Mouse (Mus musculus) lung, postnatal 0 days (tissue): ENCODE results near the gene Atp5h. TPM values are rescaled to one million over a fixed set of nuclear protein-coding genes. Genes with fewer than 3 reads are reported as not detected.
A peak's percentile ranks its signal among the peaks of the same experiment; 100 is the strongest.

Experiments used
- ATAC-seq: fragments of 200-750 bp; cut with Nextera tagmentation; 2 replicates; pipeline ENCODE4 v1.8.0; 2017; ENCODE audit warnings: moderate library complexity
- DNase-seq: peaks from one replicate; pipeline ENCODE4 v3.0.0-alpha.2; 2016; ENCODE audit warnings: low spot score
- H3K27ac ChIP-seq: fragments of 300-500 bp; sonication (generic); 2 replicates; pipeline ENCODE4 v1.5.1; 2014; ENCODE audit warnings: antibody characterized with exemption, mild to moderate bottlenecking, low read length, mixed read lengths
- H3K27me3 ChIP-seq: fragments of 300-500 bp; sonication (generic); replicated peaks from 2 replicates; pipeline ENCODE4 v1.6.1; 2014; ENCODE audit warnings: low read length, mixed read lengths; ENCODE audit not compliant: insufficient read depth
- H3K36me3 ChIP-seq: fragments of 300-500 bp; sonication (generic); 2 replicates; pipeline ENCODE4 v1.6.1; 2014; ENCODE audit warnings: low read length, mixed read lengths; ENCODE audit not compliant: insufficient read depth
- H3K4me1 ChIP-seq: fragments of 300-500 bp; sonication (generic); 2 replicates; pipeline ENCODE4 v1.6.1; 2014; ENCODE audit warnings: antibody characterized with exemption, low read depth, low read length, mixed read lengths; ENCODE audit not compliant: insufficient read depth
- H3K4me2 ChIP-seq: fragments of 300-500 bp; sonication (generic); replicated peaks from 2 replicates; pipeline ENCODE4 v1.6.1; 2014; ENCODE audit warnings: low read depth, mild to moderate bottlenecking, low read length, moderate library complexity, mixed read lengths
- H3K4me3 ChIP-seq: fragments of 300-500 bp; sonication (generic); 2 replicates; pipeline ENCODE4 v1.5.1; 2014; ENCODE audit warnings: low read depth, low read length
- H3K9ac ChIP-seq: fragments of 300-500 bp; sonication (generic); replicated peaks from 2 replicates; pipeline ENCODE4 v1.6.1; 2014; ENCODE audit warnings: low read depth, mild to moderate bottlenecking
- H3K9me3 ChIP-seq: fragments of 300-500 bp; sonication (generic); 2 replicates; pipeline ENCODE4 v1.6.1; 2016; ENCODE audit warnings: low read length, mixed read lengths
- CTCF ChIP-seq: IDR thresholded peaks from 2 replicates; pipeline ENCODE4 v1.5.1; 2016; ENCODE audit warnings: antibody characterized with exemption, mild to moderate bottlenecking
- EP300 ChIP-seq: IDR thresholded peaks from 2 replicates; pipeline ENCODE4 v1.6.1; 2016; ENCODE audit warnings: antibody characterized with exemption, mild to moderate bottlenecking, control low read depth
- WGBS: fragments of 180-500 bp; shearing (Covaris S2); extraction: QIAGEN DNeasy Blood & Tissue Kit; methylation state at CpG from one replicate; pipeline ENCODE4 v1.1.7; 2014; 5-methylcytosine and 5-hydroxymethylcytosine counted together
- polyA plus RNA-seq: library from polyadenylated mRNA; unstranded; fragments of >200 nt; fragmentation: Nextera tagmentation; extraction: Ambion mirVana; gene quantifications from 2 replicates; pipeline ENCODE4 v1.2.1, GENCODE M21; 2015

The Atp5h gene
- polyA plus RNA-seq, 1 experiment from 2014 or later: 721 TPM

- no peak overlapping the region for H3K4me2 ChIP-seq
- no peak for TF ChIP-seq CTCF
- no peak for TF ChIP-seq EP300
- H3K4me1 ChIP-seq: peaks cover 8% of the 10 kb centered on the region; the same call in 1 of the 2 replicates
- ATAC-seq (no peak), DNase-seq (no peak)
- no peak overlapping the region for H3K4me3 ChIP-seq
- no peaks in the 10 kb centered on the region for H3K9me3 ChIP-seq
- H3K27me3 ChIP-seq: no peaks in the 10 kb centered on the region
- 90% methylated on average over 3 of the region's 3 CpGs for WGBS
- no peak overlapping the region for H3K9ac ChIP-seq
- no peaks in the 10 kb centered on the region; the same call in 1 of the 2 replicates for H3K36me3 ChIP-seq
- H3K27ac ChIP-seq: no peak overlapping the region
These were observed 3.3 kb upstream of the Atp5h start for GRCm38 (mm10) chr11:115423091-115423490.

GRCm38 (mm10) chr11:115421972-115422371 is 2.2 kb upstream of the Atp5h start:
- ATAC-seq: no peak
- TF ChIP-seq CTCF: no peak
- TF ChIP-seq EP300: no peak
- H3K9ac ChIP-seq: no peak overlapping the region
- H3K27ac ChIP-seq: no peak overlapping the region
- 89% methylated on average over 16 of the region's 16 CpGs for WGBS
- H3K36me3 ChIP-seq: no peaks in the 10 kb centered on the region; the same call in 1 of the 2 replicates
- H3K4me2 ChIP-seq: no peak overlapping the region
- no peak overlapping the region for H3K4me3 ChIP-seq
- no peak for DNase-seq
- peaks cover 8% of the 10 kb centered on the region; the same call in 1 of the 2 replicates for H3K4me1 ChIP-seq
- H3K27me3 ChIP-seq: no peaks in the 10 kb centered on the region
- H3K9me3 ChIP-seq: no peaks in the 10 kb centered on the region

DNA sequence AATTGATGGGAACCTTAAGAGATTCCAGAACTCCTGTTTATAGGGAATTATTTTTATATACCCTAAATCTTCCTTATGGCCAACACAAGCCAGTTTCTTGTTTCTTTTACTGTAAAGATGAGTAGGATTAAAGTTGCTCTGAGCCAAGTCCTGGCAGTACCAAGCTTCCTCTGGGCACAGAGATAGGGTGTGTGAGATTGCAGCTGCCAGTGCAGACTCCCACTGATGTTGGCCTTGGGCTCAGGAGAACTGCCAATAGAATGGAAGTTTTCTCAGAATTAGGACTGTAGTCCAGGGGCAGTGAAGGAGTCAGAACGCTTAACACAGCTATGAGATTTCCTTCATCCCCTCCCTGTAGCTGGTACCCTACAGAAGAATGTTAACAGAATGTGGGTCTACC is 1.6 kb upstream of the Atp5h start:
- no peak overlapping the region for H3K9ac ChIP-seq

GRCm38 (mm10) chr11:115420336-115421190 is 801 bp upstream of the Atp5h start:
- ATAC-seq: peak; percentile 58
- H3K9ac ChIP-seq: peak overlapping the region; percentile 77
- peak overlapping the region; percentile 95 for H3K4me3 ChIP-seq
- DNase-seq: peak; percentile 60
- H3K27ac ChIP-seq: peak overlapping the region; percentile 84
- H3K36me3 ChIP-seq: peaks cover 3% of the 10 kb centered on the region; the same call in 1 of the 2 replicates
- H3K4me2 ChIP-seq: peak overlapping the region; percentile 89
- TF ChIP-seq EP300 (no peak), CTCF (no peak; the same call in 1 of the 2 replicates)
- H3K4me1 ChIP-seq: peaks cover 8% of the 10 kb centered on the region; the same call in 1 of the 2 replicates
- 2% methylated on average over 36 of the region's 45 CpGs for WGBS
- H3K27me3 ChIP-seq: no peaks in the 10 kb centered on the region
- H3K9me3 ChIP-seq: no peaks in the 10 kb centered on the region

More for the DNA sequence above, 1.6 kb upstream of the Atp5h start:
- Histone ChIP-seq H3K9me3 (no peaks in the 10 kb centered on the region), H3K27me3 (no peaks in the 10 kb centered on the region), H3K4me2 (peak overlapping the region; percentile 89; the same call in 1 of the 2 replicates), H3K4me1 (peaks cover 8% of the 10 kb centered on the region; the same call in 1 of the 2 replicates), H3K4me3 (peak overlapping the region; percentile 95; the same call in 1 of the 2 replicates), H3K27ac (no peak overlapping the region), H3K36me3 (no peaks in the 10 kb centered on the region; the same call in 1 of the 2 replicates)
- WGBS: 44% methylated on average over 1 of the region's 1 CpGs
- no peak for TF ChIP-seq EP300
- no peak for TF ChIP-seq CTCF
- ATAC-seq: no peak
- no peak for DNase-seq

GRCm38 (mm10) chr11:115409556-115409955 is 10.2 kb downstream of the Atp5h start:
- TF ChIP-seq EP300 (no peak), CTCF (no peak)
- no peaks in the 10 kb centered on the region for H3K4me1 ChIP-seq
- WGBS: 75% methylated on average over 7 of the region's 7 CpGs
- ATAC-seq: no peak
- no peaks in the 10 kb centered on the region for H3K9me3 ChIP-seq
- no peak overlapping the region for H3K4me2 ChIP-seq
- H3K36me3 ChIP-seq: no peaks in the 10 kb centered on the region
- DNase-seq: no peak
- H3K27ac ChIP-seq: no peak overlapping the region
- no peak overlapping the region for H3K9ac ChIP-seq
- H3K27me3 ChIP-seq: no peaks in the 10 kb centered on the region
- no peak overlapping the region for H3K4me3 ChIP-seq

GRCm38 (mm10) chr11:115408266-115408920 is 11.4 kb downstream of the Atp5h start:
- Histone ChIP-seq H3K4me2 (no peak overlapping the region), H3K4me3 (no peak overlapping the region), H3K27me3 (no peaks in the 10 kb centered on the region), H3K9ac (no peak overlapping the region), H3K36me3 (no peaks in the 10 kb centered on the region), H3K4me1 (peaks cover 4% of the 10 kb centered on the region; the same call in 1 of the 2 replicates), H3K27ac (peak overlapping the region; percentile 34), H3K9me3 (no peaks in the 10 kb centered on the region)
- peak; percentile 43 for TF ChIP-seq CTCF
- peak; percentile 55 for TF ChIP-seq EP300
- DNase-seq: peak; percentile 55
- 54% methylated on average over 6 of the region's 6 CpGs for WGBS
- ATAC-seq: no peak
